Mouse (Mus musculus) layer of hippocampus, adult 2 months (tissue): Measurements from ENCODE around the gene Ptprd. TPM values are rescaled to one million over a fixed set of nuclear protein-coding genes. Genes with fewer than 3 reads are reported as not detected.

Experiments used
- DNase-seq, 2 experiments: peaks; one replicate each; pipeline ENCODE4 v3.0.0; 2022; ENCODE audit warnings: low spot score in 2 of 2
- H3K27ac ChIP-seq: fragments of 200-600 bp; 2 replicates; pipeline ENCODE4 v1.8.1; 2022
- H3K4me3 ChIP-seq: fragments of 200-600 bp; 2 replicates; pipeline ENCODE4 v1.8.1; 2022; ENCODE audit warnings: mild to moderate bottlenecking
- CTCF ChIP-seq: fragments of 200-600 bp; conservative IDR thresholded peaks from 2 replicates; pipeline ENCODE4 v1.8.1; 2022; ENCODE audit warnings: antibody characterized with exemption, mild to moderate bottlenecking, moderate library complexity
- microRNA-seq, 2 experiments: library from miRNA; unstranded; fragments of <30 nt; microRNA quantifications; one replicate each; pipeline ENCODE4 v1.2.0; 2021
- total RNA-seq, 2 experiments: library from RNA; stranded (reverse); gene quantifications; 2 replicates each; pipeline ENCODE4 v1.2.3; 2021

Ptprd gene
- total RNA-seq, 2 experiments from 2014 or later, result 153 to 172 TPM

- no peak overlapping the region for H3K27ac ChIP-seq
- H3K4me3 ChIP-seq, result no peak overlapping the region
- no peak for TF ChIP-seq CTCF
- DNase-seq, result no peak
Measured at GRCm38 (mm10) chr4:75968618-75969017, 2243.1 kb downstream of the Ptprd start.

GRCm38 (mm10) chr4:75965810-75966209 is 2246.0 kb downstream of the Ptprd start:
- Histone ChIP-seq H3K4me3 (no peak overlapping the region), H3K27ac (no peak overlapping the region)
- TF ChIP-seq CTCF, result no peak
- no peak for DNase-seq

- TF ChIP-seq CTCF, result no peak
- no peak for DNase-seq
- Histone ChIP-seq H3K4me3 (no peak overlapping the region), H3K27ac (no peak overlapping the region)
Measured at GRCm38 (mm10) chr4:75962916-75963315, 2248.8 kb downstream of the Ptprd start.

GRCm38 (mm10) chr4:75961865-75962264 is 2249.9 kb downstream of the Ptprd start:
- TF ChIP-seq CTCF, result no peak
- H3K4me3 ChIP-seq, result no peak overlapping the region
- no peak for DNase-seq
- no peak overlapping the region for H3K27ac ChIP-seq

- Histone ChIP-seq H3K4me3 (no peak overlapping the region), H3K27ac (no peak overlapping the region)
- DNase-seq, result no peak
- TF ChIP-seq CTCF, result no peak
Measured at GRCm38 (mm10) chr4:75953349-75954060, 2258.3 kb downstream of the Ptprd start.

GRCm38 (mm10) chr4:75950582-75950981 is 2261.2 kb downstream of the Ptprd start:
- TF ChIP-seq CTCF, result no peak
- no peak overlapping the region for H3K27ac ChIP-seq
- no peak overlapping the region for H3K4me3 ChIP-seq
- DNase-seq, result no peak

GRCm38 (mm10) chr4:75894871-75895270 is 2316.9 kb downstream of the Ptprd start:
- Histone ChIP-seq H3K27ac (no peak overlapping the region), H3K4me3 (no peak overlapping the region)
- TF ChIP-seq CTCF, result no peak
- DNase-seq, result no peak

Small RNA genes lying within 50 kb of the gene (microRNA-seq; reads per million reads assigned to microRNA genes)
- gene Gm23159, result 0 reads per million in 2 experiments
